Mouse (Mus musculus) mouse trophoblast stem cell (cell line): Measurements from ENCODE around the gene Dtx2.

Source experiments
- in situ Hi-C, 2 experiments: fragments of 300-500 bp; cut with MseI, MboI; formaldehyde crosslinking; loops; 2 replicates in 1 of 2; 3 replicates in 1 of 2; pipeline ENCODE4 v1.15.1; 2025

The Dtx2 gene

GRCm38 (mm10) chr5:135994725-135995687 is at the start of gene Dtx2:
Dtx2 (plus strand) TSS chr5:135994800.
- in situ Hi-C loops, result no loop called here

GRCm38 (mm10) chr5:135945916-135946408 is 48.6 kb upstream of the Dtx2 start:
- in situ Hi-C loops, result no loop called here

- in situ Hi-C loops, result no loop called here
Measured at GRCm38 (mm10) chr5:135946621-135947020, 48.0 kb upstream of the Dtx2 start.

- in situ Hi-C loops, result no loop called here
Measured at GRCm38 (mm10) chr5:135950710-135951412, 43.7 kb upstream of the Dtx2 start.

- in situ Hi-C loops, result no loop called here
Measured at GRCm38 (mm10) chr5:135951660-135952059, 42.9 kb upstream of the Dtx2 start.

DNA sequence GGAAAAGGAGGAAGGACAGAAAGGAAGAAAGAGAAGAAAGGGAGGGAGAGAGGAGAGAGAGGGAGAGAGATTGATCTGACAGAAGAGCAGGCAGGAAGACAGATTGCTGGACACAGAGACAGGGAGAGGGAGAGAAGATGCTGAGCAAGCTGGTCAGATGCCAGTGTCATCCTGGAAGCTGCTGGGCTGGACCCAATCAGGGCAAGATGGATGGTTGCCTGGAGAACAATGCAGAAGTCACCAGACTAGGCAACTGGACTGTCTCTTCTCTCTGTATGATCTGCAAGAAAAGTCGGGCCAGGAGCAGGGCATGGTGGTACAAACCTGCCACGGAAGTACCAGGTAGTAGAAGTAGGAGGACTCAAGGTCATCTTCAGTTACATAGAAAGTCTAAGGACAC is 41.8 kb upstream of the Dtx2 start:
- in situ Hi-C loops, result no loop called here

- in situ Hi-C loops, result no loop called here
Measured at GRCm38 (mm10) chr5:135956300-135957206, 38.0 kb upstream of the Dtx2 start.

GRCm38 (mm10) chr5:135957207-135957974 is 37.2 kb upstream of the Dtx2 start:
- in situ Hi-C loops, result no loop called here

- in situ Hi-C loops, result no loop called here
Measured at GRCm38 (mm10) chr5:135958367-135958766, 36.2 kb upstream of the Dtx2 start.

- in situ Hi-C loops, result no loop called here
Measured at GRCm38 (mm10) chr5:135959911-135960310, 34.7 kb upstream of the Dtx2 start.

DNA sequence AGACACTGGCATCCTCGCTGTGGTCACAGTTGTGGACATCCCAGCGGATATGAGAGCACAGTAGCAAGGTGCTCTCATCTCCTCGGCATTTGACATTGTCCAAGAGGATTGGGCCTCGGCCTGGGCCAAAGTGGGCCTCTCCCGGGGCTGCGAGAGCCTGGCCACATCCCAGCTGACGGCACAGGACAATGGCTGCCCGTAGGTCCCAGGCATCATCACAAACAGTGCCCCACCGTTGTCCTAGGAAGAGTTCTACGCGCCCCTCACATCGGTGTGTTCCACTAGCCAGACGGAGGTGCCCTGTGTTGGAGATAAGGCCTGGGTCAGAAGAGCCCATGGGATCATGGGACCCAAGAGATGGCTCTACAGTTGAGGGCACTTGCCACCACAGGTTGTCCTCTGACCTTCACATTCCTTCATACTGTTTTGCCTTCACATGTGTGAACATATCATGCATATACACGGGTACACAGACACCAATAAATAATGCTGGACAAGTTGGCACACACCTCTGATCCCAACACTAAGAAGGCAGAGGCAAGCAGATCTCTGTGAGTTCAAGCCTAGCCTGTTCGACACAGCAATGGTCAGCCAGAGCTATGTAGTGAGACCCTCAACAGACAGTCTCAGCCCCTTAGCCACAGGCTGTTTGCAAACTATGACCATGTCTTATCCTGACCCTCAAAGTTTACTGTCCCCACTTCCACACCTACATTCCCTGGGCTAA is 33.5 kb upstream of the Dtx2 start:
- in situ Hi-C loops, result no loop called here

DNA sequence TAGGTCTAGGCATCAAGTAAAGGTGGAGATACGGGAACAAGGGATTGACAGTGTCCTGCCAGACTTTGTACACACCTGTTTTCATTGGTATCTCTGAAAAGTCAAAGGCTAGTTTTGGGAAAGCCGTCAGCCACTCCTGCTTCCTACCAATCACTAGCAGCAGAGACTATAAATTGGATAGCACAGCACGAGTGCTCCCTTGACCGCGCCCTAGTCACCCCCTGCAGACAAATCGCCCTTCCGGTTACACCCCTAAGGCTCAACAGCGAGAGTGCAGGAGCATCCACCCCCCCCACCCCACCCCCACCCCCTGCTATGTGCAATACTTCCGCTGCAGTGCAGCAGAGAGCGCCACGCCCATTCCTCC is 32.5 kb upstream of the Dtx2 start:
- in situ Hi-C loops, result no loop called here

DNA sequence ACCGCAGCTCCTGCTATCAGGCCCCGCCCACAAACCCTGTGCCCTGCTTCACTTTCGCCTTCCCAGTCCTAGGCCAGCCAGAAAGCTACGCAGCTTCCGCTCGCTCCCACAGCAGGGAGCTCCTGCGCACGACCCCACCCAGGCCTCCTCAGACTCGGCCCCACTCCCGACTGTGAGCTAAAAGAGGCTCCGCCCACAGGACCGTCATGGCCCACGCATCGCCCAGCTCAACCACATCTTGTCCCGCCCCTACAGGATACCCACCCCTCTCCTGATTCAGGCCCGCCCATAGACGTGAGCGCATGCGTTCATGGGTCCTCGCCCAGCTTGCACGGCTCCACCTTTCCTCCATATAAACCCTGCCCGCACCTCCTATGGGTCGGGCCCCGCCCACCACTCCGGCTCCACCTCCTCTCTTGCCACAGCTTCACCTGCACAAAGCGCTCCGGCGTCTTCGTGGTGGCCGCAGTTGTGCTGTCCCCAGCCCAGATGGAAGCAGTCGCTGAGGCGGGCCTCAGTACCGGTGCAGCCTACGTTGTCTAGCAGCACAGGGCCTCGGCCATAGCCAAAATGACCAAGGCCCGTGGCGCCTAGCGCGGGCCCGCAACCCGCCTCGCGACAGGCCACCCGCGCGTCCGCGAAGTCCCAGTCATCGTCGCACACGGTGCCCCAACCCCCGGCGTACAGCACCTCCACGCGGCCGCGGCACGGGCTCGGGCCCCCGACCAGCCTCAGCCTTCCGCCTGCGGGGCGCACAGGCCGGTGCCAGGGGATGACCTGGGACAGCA is 31.9 kb upstream of the Dtx2 start:
- in situ Hi-C loops, result no loop called here

DNA sequence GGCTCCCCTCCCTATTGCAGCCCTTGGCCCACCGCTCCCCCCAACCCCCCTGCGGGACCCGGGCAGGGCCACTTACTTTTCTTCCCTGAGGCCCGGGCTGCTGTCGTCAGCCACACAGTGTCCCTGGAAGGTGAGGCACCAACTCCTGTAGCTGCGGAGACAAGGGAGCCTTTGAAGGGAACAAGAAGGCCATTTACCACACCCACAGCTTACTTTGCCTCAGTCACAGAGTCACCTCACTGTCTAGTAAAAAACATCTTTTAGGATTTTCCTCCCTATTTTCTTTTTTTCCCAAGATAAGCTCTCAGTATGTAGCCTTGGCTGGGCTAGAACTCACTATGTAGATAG is 31.3 kb upstream of the Dtx2 start:
- in situ Hi-C loops, result no loop called here

DNA sequence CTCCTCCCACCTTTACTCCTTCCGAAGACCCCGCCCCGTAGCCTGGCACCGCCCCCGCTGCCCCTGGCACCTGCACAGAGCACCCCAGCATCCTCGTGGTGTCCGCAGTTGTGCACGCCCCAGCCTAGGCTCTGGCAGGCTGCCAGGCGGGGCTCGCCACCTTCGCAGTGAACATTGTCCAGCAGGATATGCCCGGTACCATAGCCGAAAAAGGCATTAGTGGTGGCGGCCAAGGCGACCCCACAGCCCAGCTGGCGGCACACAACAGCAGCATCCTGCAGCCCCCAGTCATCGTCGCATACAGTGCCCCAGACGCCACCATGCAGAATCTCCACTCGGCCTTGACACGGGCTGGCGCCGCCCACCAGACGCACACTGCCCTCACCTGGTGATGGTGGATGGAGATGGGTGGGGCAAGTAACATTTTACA is 29.1 kb upstream of the Dtx2 start:
- in situ Hi-C loops, result no loop called here

- in situ Hi-C loops, result no loop called here
Measured at GRCm38 (mm10) chr5:135966866-135967265, 27.7 kb upstream of the Dtx2 start.

DNA sequence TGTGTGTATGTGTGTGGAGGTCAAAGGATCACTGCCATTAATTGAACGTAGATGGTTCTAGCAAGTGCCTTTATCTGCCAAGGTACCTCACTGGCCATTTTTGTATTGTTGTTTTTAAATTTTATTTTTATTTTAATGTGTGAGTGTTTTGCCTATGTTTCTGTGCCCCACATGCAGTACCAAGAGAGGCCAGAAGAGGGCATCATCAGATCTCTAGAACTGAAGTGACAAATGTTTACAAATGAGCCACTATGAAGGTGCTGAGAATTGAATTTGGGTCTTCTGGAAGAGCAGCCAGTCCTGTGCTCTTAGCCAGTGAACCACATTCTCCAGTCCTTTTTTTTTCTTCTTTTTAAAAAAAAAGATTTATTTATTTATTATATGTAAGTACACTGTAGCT is 25.8 kb upstream of the Dtx2 start:
- in situ Hi-C loops, result no loop called here

GRCm38 (mm10) chr5:135970247-135970646 is 24.4 kb upstream of the Dtx2 start:
- in situ Hi-C loops, result loop anchor here in 1 of 2 experiments (10.0 kb wide), 1 partner anchor 95 kb away; no protein-coding TSS in a partner anchor

GRCm38 (mm10) chr5:135971876-135972275 is 22.7 kb upstream of the Dtx2 start:
- in situ Hi-C loops, result loop anchor here in 1 of 2 experiments (10.0 kb wide), 1 partner anchor 93 kb away; no protein-coding TSS in a partner anchor
